Mouse (Mus musculus) layer of hippocampus, postnatal 14 days (tissue): ENCODE data around the gene Actn3. TPM values are rescaled to one million over a fixed set of nuclear protein-coding genes. Genes with fewer than 3 reads are reported as not detected.
"Not testable (repeated sequence)": the region's sequence is repeated elsewhere in the genome, so short reads cannot be mapped to it uniquely, and the experiment has no call there.

Experiments
- DNase-seq, 2 experiments: peaks; one replicate each; pipeline ENCODE4 v3.0.0; 2021 to 2022; ENCODE audit warnings: low spot score in 2 of 2, mixed read lengths in 1 of 2
- long read RNA-seq, 2 experiments: library from polyadenylated mRNA; stranded (forward); transcript quantifications; one replicate each; pipeline ENCODE4 v2.0.0; 2021
- total RNA-seq, 2 experiments: library from RNA; stranded (reverse); gene quantifications; 2 replicates each; pipeline ENCODE4 v1.2.3; 2021

Actn3 gene
- total RNA-seq, result 1 to 10 TPM; 1.1 to 1.7 TPM
- long read RNA-seq, experiment 1, result 0 reads
- long read RNA-seq, experiment 2, partial matches to known transcripts, result 0 of 1 reads
- long read RNA-seq, experiment 2, other reads (novel, unspliced or antisense), result 0 of 1 reads

GRCm38 (mm10) chr19:4877785-4878184 lies at the start of gene Actn3:
TSS of gene Actn3 (minus strand) at chr19:4877909.
- DNase-seq, result no peak

- DNase-seq, result no peak
Measured at GRCm38 (mm10) chr19:4925121-4925860, 47.6 kb upstream of the Actn3 start.

GRCm38 (mm10) chr19:4919652-4920051 lies 41.9 kb upstream of the Actn3 start:
- DNase-seq, result no peak

- DNase-seq, result no peak
Measured at GRCm38 (mm10) chr19:4916827-4917226, 39.1 kb upstream of the Actn3 start.

GRCm38 (mm10) chr19:4915924-4916603 lies 38.4 kb upstream of the Actn3 start:
- DNase-seq, result no peak

GRCm38 (mm10) chr19:4909376-4909775 lies 31.7 kb upstream of the Actn3 start:
- DNase-seq, result no peak

- DNase-seq, result no peak
Measured at GRCm38 (mm10) chr19:4908107-4908506, 30.4 kb upstream of the Actn3 start.

- peak; percentile 82 to 83 for DNase-seq
Measured at GRCm38 (mm10) chr19:4905979-4906794, 28.5 kb upstream of the Actn3 start, which contains the start of gene Bbs1. TSS of gene Bbs1 (minus strand) at chr19:4906628.

- no peak for DNase-seq
Measured at GRCm38 (mm10) chr19:4899888-4900287, 22.2 kb upstream of the Actn3 start.

- no peak for DNase-seq
Measured at GRCm38 (mm10) chr19:4898972-4899371, 21.3 kb upstream of the Actn3 start.

GRCm38 (mm10) chr19:4896780-4897520 lies 19.2 kb upstream of the Actn3 start:
- DNase-seq, result no peak

GRCm38 (mm10) chr19:4891798-4892197 lies 14.1 kb upstream of the Actn3 start:
- no peak for DNase-seq

GRCm38 (mm10) chr19:4889791-4890190 lies 12.1 kb upstream of the Actn3 start:
- no peak for DNase-seq

- DNase-seq, result no peak
Measured at GRCm38 (mm10) chr19:4883961-4884360, 6.3 kb upstream of the Actn3 start.

GRCm38 (mm10) chr19:4879324-4879703 lies 1.6 kb upstream of the Actn3 start:
- no peak for DNase-seq

- peak; percentile 97 for DNase-seq
Measured at GRCm38 (mm10) chr19:4878405-4879323, 955 bp upstream of the Actn3 start, which contains the start of gene Zdhhc24. TSS of gene Zdhhc24 (plus strand) at chr19:4878668.

GRCm38 (mm10) chr19:4876755-4877154 lies 954 bp downstream of the Actn3 start:
- DNase-seq, result no peak

GRCm38 (mm10) chr19:4876241-4876640 lies 1.5 kb downstream of the Actn3 start:
- no peak for DNase-seq

- DNase-seq, result not testable (repeated sequence)
Measured at GRCm38 (mm10) chr19:4874613-4875012, 3.1 kb downstream of the Actn3 start.

- no peak for DNase-seq
Measured at GRCm38 (mm10) chr19:4865147-4865546, 12.6 kb downstream of the Actn3 start.
